Mouse (Mus musculus) kidney, postnatal 0 days (tissue): ENCODE measurements around the gene Uggt2. TPM values are rescaled to one million over a fixed set of nuclear protein-coding genes. Genes with fewer than 3 reads are reported as not detected.
A peak's percentile ranks its signal among the peaks of the same experiment; 100 is the strongest.

ENCODE experiments used
- ATAC-seq: fragments of 200-750 bp; cut with Nextera tagmentation; replicated peaks from 2 replicates; pipeline ENCODE4 v1.8.0; 2017; ENCODE audit warnings: low read depth, moderate number of reproducible peaks, moderate TSS enrichment, moderate library complexity; ENCODE audit not compliant: low FRiP score
- DNase-seq: peaks from one replicate; pipeline ENCODE4 v3.0.0-alpha.2; 2016; ENCODE audit warnings: low spot score
- H3K27ac ChIP-seq: fragments of 300-500 bp; sonication (generic); 2 replicates; pipeline ENCODE4 v1.5.1; 2014; ENCODE audit warnings: mild to moderate bottlenecking
- H3K27me3 ChIP-seq: fragments of 300-500 bp; sonication (generic); 2 replicates; pipeline ENCODE4 v1.6.1; 2014; ENCODE audit warnings: low read length, mixed read lengths; ENCODE audit not compliant: insufficient read depth
- H3K36me3 ChIP-seq: fragments of 300-500 bp; sonication (generic); 2 replicates; pipeline ENCODE4 v1.6.1; 2014; ENCODE audit warnings: low read length, mixed read lengths; ENCODE audit not compliant: insufficient read depth
- H3K4me1 ChIP-seq: fragments of 300-500 bp; sonication (generic); replicated peaks from 2 replicates; pipeline ENCODE4 v1.6.1; 2014; ENCODE audit warnings: antibody characterized with exemption, low read length, mixed read lengths; ENCODE audit not compliant: insufficient read depth
- H3K4me2 ChIP-seq: fragments of 300-500 bp; sonication (generic); 2 replicates; pipeline ENCODE4 v1.6.1; 2014; ENCODE audit warnings: mild to moderate bottlenecking, low read length, moderate library complexity, mixed read lengths
- H3K4me3 ChIP-seq: fragments of 300-500 bp; sonication (generic); replicated peaks from 2 replicates; pipeline ENCODE4 v1.5.1; 2014; ENCODE audit warnings: low read depth, low read length
- H3K9ac ChIP-seq: fragments of 300-500 bp; sonication (generic); 2 replicates; pipeline ENCODE4 v1.6.1; 2014; ENCODE audit warnings: low read depth, low read length
- H3K9me3 ChIP-seq: fragments of 300-500 bp; sonication (generic); replicated peaks from 2 replicates; pipeline ENCODE4 v1.6.1; 2016; ENCODE audit warnings: low read length, inconsistent platforms, mixed read lengths
- CTCF ChIP-seq: IDR thresholded peaks from 2 replicates; pipeline ENCODE4 v1.5.1; 2016; ENCODE audit warnings: antibody characterized with exemption, low read depth, mild to moderate bottlenecking, moderate library complexity
- WGBS: fragments of 180-500 bp; shearing (Covaris S2); extraction: QIAGEN DNeasy Blood & Tissue Kit; methylation state at CpG from one replicate; pipeline ENCODE4 v1.1.7; 2014; 5-methylcytosine and 5-hydroxymethylcytosine counted together
- polyA plus RNA-seq: library from polyadenylated mRNA; unstranded; fragments of >200 nt; fragmentation: Nextera tagmentation; extraction: Ambion mirVana; gene quantifications from 2 replicates; pipeline ENCODE4 v1.2.1, GENCODE M21; 2015

The Uggt2 gene
- polyA plus RNA-seq, 1 experiment from 2014 or later = 9.2 TPM

- WGBS = 1% methylated on average over 49 of the region's 49 CpGs
- Histone ChIP-seq H3K4me1 (0 out of 2 replicates have a peak, but pooled peaks cover 3% of the 10 kb centered on the region), H3K36me3 (0 out of 2 replicates have a peak, but pooled peaks cover 5% of the 10 kb centered on the region), H3K27me3 (no peaks in the 10 kb centered on the region), H3K4me2 (peak overlapping the region; percentile 92), H3K9ac (peak overlapping the region; percentile 62), H3K4me3 (peak overlapping the region; percentile 48), H3K9me3 (no peaks in the 10 kb centered on the region), H3K27ac (peak overlapping the region; percentile 82)
- no peak for ATAC-seq
- DNase-seq = no peak
- TF ChIP-seq CTCF = no peak
Observed at GRCm38 (mm10) chr14:119006441-119007102, 92.7 kb downstream of the Uggt2 start.

DNA sequence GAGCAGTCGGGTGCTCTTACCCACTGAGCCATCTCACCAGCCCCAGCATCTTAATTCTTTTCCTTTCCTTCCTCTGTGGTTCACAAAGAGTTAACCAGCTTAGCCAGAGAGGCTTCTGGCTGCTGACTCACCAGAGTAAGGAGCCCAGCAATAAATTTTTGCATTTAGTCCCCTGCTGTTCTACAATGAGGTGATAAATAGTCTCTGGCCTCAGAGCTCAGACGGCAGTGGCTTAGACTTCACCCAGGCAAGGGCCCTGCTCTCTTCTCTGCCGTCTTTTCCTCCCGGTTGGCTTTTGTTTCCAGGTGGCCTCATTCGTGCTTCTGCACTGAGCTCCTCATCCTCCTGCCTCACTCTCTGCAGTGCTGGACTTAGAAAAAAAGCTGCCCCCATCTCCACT, 93.4 kb downstream of the Uggt2 start:
- H3K4me1 ChIP-seq = 0 out of 2 replicates have a peak, but pooled peaks cover 3% of the 10 kb centered on the region
- H3K4me2 ChIP-seq = peak overlapping the region; percentile 92; the same call in 1 of the 2 replicates
- H3K9ac ChIP-seq = no peak overlapping the region
- H3K9me3 ChIP-seq = no peaks in the 10 kb centered on the region
- H3K27me3 ChIP-seq = no peaks in the 10 kb centered on the region
- H3K36me3 ChIP-seq = 0 out of 2 replicates have a peak, but pooled peaks cover 5% of the 10 kb centered on the region
- ATAC-seq (no peak), DNase-seq (no peak)
- TF ChIP-seq CTCF = no peak
- 14% methylated on average over 5 of the region's 5 CpGs for WGBS
- H3K27ac ChIP-seq = peak overlapping the region; percentile 32; the same call in 1 of the 2 replicates
- H3K4me3 ChIP-seq = peak overlapping the region; percentile 48; the same call in 1 of the 2 replicates

DNA sequence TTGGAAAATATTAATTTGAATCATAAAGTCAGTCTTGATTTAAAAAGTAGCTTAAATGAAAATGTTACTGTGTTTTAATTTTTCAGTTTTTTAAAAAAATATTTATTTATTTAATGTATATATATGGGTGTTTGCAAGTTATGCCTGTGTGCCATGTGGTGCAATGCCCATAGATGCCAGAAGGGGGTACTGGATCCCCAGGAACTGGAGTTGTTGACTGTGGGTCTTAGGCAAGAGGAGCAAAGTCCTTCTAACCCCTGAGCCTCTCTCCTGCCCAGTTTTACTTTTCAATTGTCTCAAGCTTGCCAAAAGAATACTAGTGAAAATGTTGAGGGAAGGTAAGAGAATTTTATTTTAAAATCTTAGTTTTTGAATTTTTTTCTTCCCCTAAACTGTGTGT, 95.9 kb downstream of the Uggt2 start:
- Histone ChIP-seq H3K4me2 (no peak overlapping the region), H3K4me1 (0 out of 2 replicates have a peak, but pooled peaks cover 3% of the 10 kb centered on the region), H3K9ac (no peak overlapping the region), H3K9me3 (no peaks in the 10 kb centered on the region), H3K27ac (no peak overlapping the region), H3K27me3 (no peaks in the 10 kb centered on the region), H3K36me3 (peaks cover 8% of the 10 kb centered on the region; the same call in 1 of the 2 replicates), H3K4me3 (no peak overlapping the region)
- DNase-seq = no peak
- ATAC-seq = no peak
- peak; percentile 58 for TF ChIP-seq CTCF

GRCm38 (mm10) chr14:118995226-118995925, 103.9 kb downstream of the Uggt2 start:
- no peak for DNase-seq
- WGBS = 90% methylated on average over 9 of the region's 9 CpGs
- no peak for ATAC-seq
- H3K9me3 ChIP-seq = no peaks in the 10 kb centered on the region
- no peak overlapping the region for H3K9ac ChIP-seq
- peaks cover 20% of the 10 kb centered on the region for H3K36me3 ChIP-seq
- no peak overlapping the region for H3K27ac ChIP-seq
- H3K27me3 ChIP-seq = no peaks in the 10 kb centered on the region
- H3K4me2 ChIP-seq = no peak overlapping the region
- no peak for TF ChIP-seq CTCF
- H3K4me3 ChIP-seq = no peak overlapping the region
- H3K4me1 ChIP-seq = no peaks in the 10 kb centered on the region

- no peak overlapping the region for H3K4me2 ChIP-seq
- H3K4me1 ChIP-seq = no peaks in the 10 kb centered on the region
- no peak for ATAC-seq
- WGBS = 70% methylated on average over 13 of the region's 13 CpGs
- no peaks in the 10 kb centered on the region for H3K27me3 ChIP-seq
- 0 out of 2 replicates have a peak, but pooled peaks cover 5% of the 10 kb centered on the region for H3K36me3 ChIP-seq
- TF ChIP-seq CTCF = no peak
- H3K9ac ChIP-seq = no peak overlapping the region
- no peaks in the 10 kb centered on the region for H3K9me3 ChIP-seq
- DNase-seq = no peak
- H3K4me3 ChIP-seq = no peak overlapping the region
- no peak overlapping the region for H3K27ac ChIP-seq
Observed at GRCm38 (mm10) chr14:118987523-118988496, 111.4 kb downstream of the Uggt2 start.
